Mouse (Mus musculus) heart, postnatal 25 days (tissue): Measurements from ENCODE around the gene Btnl10. TPM values are rescaled to one million over a fixed set of nuclear protein-coding genes. Genes with fewer than 3 reads are reported as not detected.

Experiments
- microRNA-seq: library from miRNA; unstranded; fragments of <30 nt; microRNA quantifications from one replicate; pipeline ENCODE4 v1.2.0, GENCODE M21; 2022
- total RNA-seq, 2 experiments: library from RNA; stranded (reverse); gene quantifications; 2 replicates each; pipeline ENCODE4 v1.2.3; 2021

The Btnl10 gene
- total RNA-seq, 2 experiments from 2014 or later: not detected

Small RNAs within 50 kb of the gene (microRNA-seq; reads per million reads assigned to microRNA genes)
- not detected for gene Gm44313

Other genes starting within 250 kb of the Btnl10 start
- gene Olfr320, start 236.8 kb upstream of the Btnl10 start, total RNA-seq: not detected
- gene Olfr319, start 218.7 kb upstream of the Btnl10 start, total RNA-seq: not detected
- gene Olfr318, start 193.9 kb upstream of the Btnl10 start, total RNA-seq: not detected
- not detected for gene Olfr317, start 178.7 kb upstream of the Btnl10 start, total RNA-seq
- not detected for gene Olfr316, start 165.2 kb upstream of the Btnl10 start, total RNA-seq
- gene Olfr315, start 144.7 kb upstream of the Btnl10 start, total RNA-seq: not detected
- gene Olfr314, start 135.0 kb upstream of the Btnl10 start, total RNA-seq: not detected
- not detected for gene Fam183b, start 115.9 kb upstream of the Btnl10 start, total RNA-seq
- gene Olfr313, start 102.9 kb upstream of the Btnl10 start, total RNA-seq: not detected
- not detected for gene Olfr312, start 88.7 kb upstream of the Btnl10 start, total RNA-seq
- not detected for gene Olfr311, start 78.7 kb upstream of the Btnl10 start, total RNA-seq
- gene Gm12258, start 70.8 kb upstream of the Btnl10 start, total RNA-seq: 1 to 10 TPM; 2.1 to 2.3 TPM
- gene 2810021J22Rik, start 50.7 kb upstream of the Btnl10 start, total RNA-seq: 1 to 10 TPM; 1.4 to 2.3 TPM
- 1 to 10 TPM; 3.4 to 4.1 TPM for gene Zfp39, start 13.7 kb upstream of the Btnl10 start, total RNA-seq
- 100 to 1,000 TPM; 163 to 167 TPM for gene Rnf187, start 21.0 kb downstream of the Btnl10 start, total RNA-seq
- gene Hist3h2ba, start 31.0 kb downstream of the Btnl10 start, total RNA-seq: 1 to 10 TPM; 1.8 to 2.3 TPM
- gene Hist3h2a, start 36.8 kb downstream of the Btnl10 start, total RNA-seq: 10 to 100 TPM; 17.1 to 21.3 TPM
- gene Trim17, start 36.8 kb downstream of the Btnl10 start, total RNA-seq: under 1 TPM; 0.10 to 0.17 TPM
- gene Trim11, start 60.2 kb downstream of the Btnl10 start, total RNA-seq: 10 to 100 TPM; 14.8 to 15.5 TPM
- gene Obscn, start 218.5 kb downstream of the Btnl10 start, total RNA-seq: 100 to 1,000 TPM; 626 to 647 TPM
- 10 to 100 TPM; 15.1 to 16.1 TPM for gene Iba57, start 245.8 kb downstream of the Btnl10 start, total RNA-seq